Mouse (Mus musculus) embryonic facial prominence, embryonic 15.5 days (tissue): ENCODE measurements at regions not wholly inside any gene's neighbourhood (a gene's known extent, or its start where the extent isn't known, plus 50 kb on each side); places are given as distances from the start of the nearest gene placed in this dataset.

ENCODE experiments used
- ATAC-seq: fragments of 200-750 bp; cut with Nextera tagmentation; 2 replicates; pipeline ENCODE4 v1.8.0; 2017; ENCODE audit warnings: low read depth, moderate TSS enrichment; ENCODE audit not compliant: insufficient number of reproducible peaks, low FRiP score, low TSS enrichment
- H3K27ac ChIP-seq: fragments of 300-500 bp; sonication (generic); replicated peaks from 2 replicates; pipeline ENCODE4 v1.5.1; 2015; ENCODE audit warnings: mild to moderate bottlenecking, inconsistent platforms
- H3K27me3 ChIP-seq: fragments of 300-500 bp; sonication (generic); 2 replicates; pipeline ENCODE4 v1.6.1; 2015; ENCODE audit warnings: inconsistent platforms
- H3K36me3 ChIP-seq: fragments of 300-500 bp; sonication (generic); 2 replicates; pipeline ENCODE4 v1.6.1; 2015; ENCODE audit warnings: mild to moderate bottlenecking, inconsistent platforms
- H3K4me1 ChIP-seq: fragments of 300-500 bp; sonication (generic); 2 replicates; pipeline ENCODE4 v1.6.1; 2015; ENCODE audit warnings: inconsistent platforms
- H3K4me2 ChIP-seq: fragments of 300-500 bp; sonication (generic); replicated peaks from 2 replicates; pipeline ENCODE4 v1.6.1; 2015; ENCODE audit warnings: mild to moderate bottlenecking, inconsistent platforms
- H3K4me3 ChIP-seq: fragments of 300-500 bp; sonication (generic); replicated peaks from 2 replicates; pipeline ENCODE4 v1.5.1; 2015; ENCODE audit warnings: mild to moderate bottlenecking, inconsistent platforms
- H3K9ac ChIP-seq: fragments of 300-500 bp; sonication (generic); 2 replicates; pipeline ENCODE4 v1.6.1; 2015; ENCODE audit warnings: inconsistent platforms
- H3K9me3 ChIP-seq: fragments of 300-500 bp; sonication (generic); replicated peaks from 2 replicates; pipeline ENCODE4 v1.6.1; 2016; ENCODE audit warnings: inconsistent platforms
- WGBS: fragments of 180-500 bp; shearing (Covaris S2); methylation state at CpG from one replicate; pipeline ENCODE4 v1.1.7; 2015; 5-methylcytosine and 5-hydroxymethylcytosine counted together

GRCm38 (mm10) chr1:124517543-124518171 lies 472.3 kb upstream of the Dpp10 start:
- no peaks in the 10 kb centered on the region for H3K9me3 ChIP-seq
- no peak overlapping the region for H3K9ac ChIP-seq
- no peak for ATAC-seq
- no peaks in the 10 kb centered on the region for H3K36me3 ChIP-seq
- H3K27me3 ChIP-seq: no peaks in the 10 kb centered on the region
- WGBS: 72% methylated on average over 3 of the region's 3 CpGs
- H3K27ac ChIP-seq: no peak overlapping the region
- H3K4me1 ChIP-seq: no peaks in the 10 kb centered on the region
- H3K4me2 ChIP-seq: no peak overlapping the region
- no peak overlapping the region for H3K4me3 ChIP-seq

GRCm38 (mm10) chr1:124510492-124510891 lies 465.1 kb upstream of the Dpp10 start:
- Histone ChIP-seq H3K4me3 (no peak overlapping the region), H3K4me1 (no peaks in the 10 kb centered on the region), H3K9ac (no peak overlapping the region), H3K27ac (no peak overlapping the region), H3K36me3 (no peaks in the 10 kb centered on the region), H3K4me2 (no peak overlapping the region), H3K9me3 (no peaks in the 10 kb centered on the region), H3K27me3 (no peaks in the 10 kb centered on the region)
- WGBS: 76% methylated on average over 7 of the region's 7 CpGs
- no peak for ATAC-seq

DNA sequence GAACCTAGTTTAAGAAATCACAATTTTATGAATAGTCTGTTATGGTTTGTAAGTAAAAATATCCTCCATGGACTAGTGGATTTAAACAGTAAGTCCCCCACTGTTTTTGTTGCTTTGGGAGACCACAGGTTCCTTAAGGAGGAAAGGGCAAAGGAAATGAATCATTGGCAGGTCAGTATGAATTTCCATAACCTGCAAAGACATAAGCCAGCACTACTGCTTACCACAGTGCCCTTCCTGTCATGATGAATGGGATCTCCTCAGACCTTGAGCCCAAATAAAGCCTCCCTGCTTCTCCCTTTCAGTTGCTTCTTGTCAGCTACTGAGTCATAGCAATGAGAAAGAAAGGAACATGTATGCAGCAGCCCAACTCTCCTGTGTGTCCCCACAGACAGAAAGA lies 443.1 kb upstream of the Dpp10 start:
- H3K4me1 ChIP-seq: no peaks in the 10 kb centered on the region
- H3K27me3 ChIP-seq: no peaks in the 10 kb centered on the region
- no peaks in the 10 kb centered on the region for H3K9me3 ChIP-seq
- no peak overlapping the region for H3K27ac ChIP-seq
- no peaks in the 10 kb centered on the region for H3K36me3 ChIP-seq
- H3K4me3 ChIP-seq: no peak overlapping the region
- H3K4me2 ChIP-seq: no peak overlapping the region
- ATAC-seq: no peak
- no peak overlapping the region for H3K9ac ChIP-seq

DNA sequence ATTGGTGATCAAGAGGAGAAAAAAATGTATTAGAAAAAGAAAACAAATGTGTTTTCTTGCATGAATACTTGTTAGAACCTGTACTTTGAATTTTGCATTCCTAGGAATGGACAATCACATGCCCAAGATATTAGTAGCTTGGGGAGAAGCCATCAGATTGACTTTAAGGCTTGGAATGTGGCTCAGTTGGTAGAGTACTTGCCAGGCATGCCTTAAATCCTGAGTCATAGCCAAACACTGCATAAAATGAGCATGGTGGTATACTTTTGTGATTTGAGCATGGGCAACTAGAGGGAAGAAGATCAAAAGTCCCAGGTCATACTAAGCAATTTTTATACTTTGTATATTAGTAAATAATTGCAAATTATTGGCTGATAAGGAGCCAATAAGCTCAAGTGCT lies 442.6 kb upstream of the Dpp10 start:
- no peaks in the 10 kb centered on the region for H3K27me3 ChIP-seq
- no peak overlapping the region for H3K9ac ChIP-seq
- no peaks in the 10 kb centered on the region for H3K36me3 ChIP-seq
- no peaks in the 10 kb centered on the region for H3K4me1 ChIP-seq
- H3K9me3 ChIP-seq: no peaks in the 10 kb centered on the region
- no peak overlapping the region for H3K27ac ChIP-seq
- ATAC-seq: no peak
- H3K4me2 ChIP-seq: no peak overlapping the region
- no peak overlapping the region for H3K4me3 ChIP-seq

DNA sequence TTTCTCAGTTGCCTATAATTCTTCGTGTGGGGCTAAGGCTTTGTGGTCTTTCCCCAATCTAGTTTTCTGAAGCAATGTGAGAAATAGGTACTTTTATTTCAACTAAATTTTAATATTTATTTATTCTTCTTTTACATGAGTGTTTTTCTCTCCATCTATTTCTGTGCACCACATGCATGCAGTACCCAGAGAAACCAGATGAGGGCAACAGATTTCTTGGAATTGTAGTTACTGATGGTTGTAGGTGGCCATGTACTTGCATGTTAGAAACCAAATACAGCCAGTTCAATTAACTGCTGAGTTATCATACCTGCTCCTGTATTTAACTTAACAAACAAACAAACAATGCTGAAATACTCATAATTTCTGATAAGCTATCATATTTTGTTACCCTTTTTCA lies 404.8 kb upstream of the Dpp10 start:
- no peaks in the 10 kb centered on the region for H3K4me1 ChIP-seq
- no peak overlapping the region for H3K27ac ChIP-seq
- H3K9ac ChIP-seq: no peak overlapping the region
- no peak overlapping the region for H3K4me3 ChIP-seq
- H3K27me3 ChIP-seq: no peaks in the 10 kb centered on the region
- no peak for ATAC-seq
- no peaks in the 10 kb centered on the region for H3K9me3 ChIP-seq
- H3K36me3 ChIP-seq: no peaks in the 10 kb centered on the region
- H3K4me2 ChIP-seq: no peak overlapping the region
- 49% methylated on average over 1 of the region's 1 CpGs for WGBS

DNA sequence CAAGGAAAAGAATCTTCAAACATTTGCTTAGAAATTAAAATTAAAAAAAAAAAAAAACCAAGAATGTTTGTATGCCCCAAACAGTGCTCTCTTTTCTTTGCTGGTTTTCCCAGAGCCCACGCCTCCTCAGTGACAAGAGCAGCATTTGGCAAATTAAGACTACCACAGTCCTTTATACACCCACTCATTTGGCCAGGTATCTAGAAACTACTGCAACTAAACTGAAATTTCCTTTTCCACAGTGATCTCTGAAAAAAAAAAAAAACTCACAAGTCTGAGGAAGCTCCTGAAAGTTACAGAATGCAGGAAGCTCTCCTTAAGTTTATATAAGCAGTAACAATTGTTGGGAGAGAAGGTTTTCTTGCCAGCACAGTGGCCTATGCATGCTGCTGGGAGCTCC lies 394.2 kb upstream of the Dpp10 start:
- no peaks in the 10 kb centered on the region for H3K27me3 ChIP-seq
- WGBS: 85% methylated on average over 1 of the region's 1 CpGs
- H3K27ac ChIP-seq: no peak overlapping the region
- H3K9ac ChIP-seq: no peak overlapping the region
- H3K36me3 ChIP-seq: no peaks in the 10 kb centered on the region
- H3K9me3 ChIP-seq: no peaks in the 10 kb centered on the region
- H3K4me1 ChIP-seq: no peaks in the 10 kb centered on the region
- no peak for ATAC-seq
- H3K4me2 ChIP-seq: no peak overlapping the region
- no peak overlapping the region for H3K4me3 ChIP-seq

GRCm38 (mm10) chr1:124435850-124436249 lies 390.5 kb upstream of the Dpp10 start:
- Histone ChIP-seq H3K4me3 (no peak overlapping the region), H3K4me1 (no peaks in the 10 kb centered on the region), H3K9ac (no peak overlapping the region), H3K27ac (no peak overlapping the region), H3K27me3 (no peaks in the 10 kb centered on the region), H3K36me3 (no peaks in the 10 kb centered on the region), H3K9me3 (no peaks in the 10 kb centered on the region), H3K4me2 (no peak overlapping the region)
- no peak for ATAC-seq

DNA sequence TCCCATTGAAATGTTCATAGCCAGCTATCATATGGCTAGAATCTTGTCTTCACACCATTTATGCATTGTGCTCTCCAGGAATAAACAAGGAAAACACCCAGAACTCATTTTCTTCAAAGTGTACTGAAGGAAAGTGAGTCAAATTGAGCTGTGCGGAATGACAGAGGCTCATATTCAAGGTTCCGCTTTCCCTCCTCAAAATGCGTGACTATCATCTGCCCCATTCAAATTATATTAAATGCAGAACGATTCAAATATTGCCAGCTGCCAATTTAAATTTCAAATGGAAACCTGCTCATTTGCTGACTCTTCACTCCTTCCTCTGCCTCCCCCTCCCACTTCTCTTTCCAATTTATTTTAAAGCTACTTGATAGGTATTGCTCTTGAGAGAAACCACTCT lies 384.2 kb upstream of the Dpp10 start:
- Histone ChIP-seq H3K4me2 (no peak overlapping the region), H3K27me3 (no peaks in the 10 kb centered on the region), H3K9ac (no peak overlapping the region), H3K4me3 (no peak overlapping the region), H3K27ac (no peak overlapping the region), H3K9me3 (no peaks in the 10 kb centered on the region), H3K36me3 (no peaks in the 10 kb centered on the region), H3K4me1 (no peaks in the 10 kb centered on the region)
- 74% methylated on average over 4 of the region's 4 CpGs for WGBS
- ATAC-seq: no peak

- H3K4me2 ChIP-seq: no peak overlapping the region
- no peak overlapping the region for H3K4me3 ChIP-seq
- no peak overlapping the region for H3K9ac ChIP-seq
- ATAC-seq: no peak
- H3K4me1 ChIP-seq: no peaks in the 10 kb centered on the region
- H3K36me3 ChIP-seq: no peaks in the 10 kb centered on the region
- no peak overlapping the region for H3K27ac ChIP-seq
- H3K9me3 ChIP-seq: no peaks in the 10 kb centered on the region
- no peaks in the 10 kb centered on the region for H3K27me3 ChIP-seq
- 52% methylated on average over 4 of the region's 4 CpGs for WGBS
These were observed 371.4 kb upstream of the Dpp10 start for GRCm38 (mm10) chr1:124416762-124417161.

- H3K27me3 ChIP-seq: no peaks in the 10 kb centered on the region
- H3K27ac ChIP-seq: no peak overlapping the region
- H3K4me3 ChIP-seq: no peak overlapping the region
- H3K9ac ChIP-seq: no peak overlapping the region
- no peak overlapping the region for H3K4me2 ChIP-seq
- H3K4me1 ChIP-seq: no peaks in the 10 kb centered on the region
- no peak for ATAC-seq
- H3K9me3 ChIP-seq: no peaks in the 10 kb centered on the region
- no peaks in the 10 kb centered on the region for H3K36me3 ChIP-seq
- 58% methylated on average over 2 of the region's 2 CpGs for WGBS
These were observed 364.9 kb upstream of the Dpp10 start for GRCm38 (mm10) chr1:124410236-124410635.

GRCm38 (mm10) chr1:124409781-124410180 lies 364.4 kb upstream of the Dpp10 start:
- no peak overlapping the region for H3K9ac ChIP-seq
- H3K27me3 ChIP-seq: no peaks in the 10 kb centered on the region
- no peak overlapping the region for H3K4me3 ChIP-seq
- H3K4me2 ChIP-seq: no peak overlapping the region
- H3K9me3 ChIP-seq: no peaks in the 10 kb centered on the region
- ATAC-seq: no peak
- WGBS: 63% methylated on average over 3 of the region's 3 CpGs
- no peak overlapping the region for H3K27ac ChIP-seq
- no peaks in the 10 kb centered on the region for H3K4me1 ChIP-seq
- H3K36me3 ChIP-seq: no peaks in the 10 kb centered on the region

DNA sequence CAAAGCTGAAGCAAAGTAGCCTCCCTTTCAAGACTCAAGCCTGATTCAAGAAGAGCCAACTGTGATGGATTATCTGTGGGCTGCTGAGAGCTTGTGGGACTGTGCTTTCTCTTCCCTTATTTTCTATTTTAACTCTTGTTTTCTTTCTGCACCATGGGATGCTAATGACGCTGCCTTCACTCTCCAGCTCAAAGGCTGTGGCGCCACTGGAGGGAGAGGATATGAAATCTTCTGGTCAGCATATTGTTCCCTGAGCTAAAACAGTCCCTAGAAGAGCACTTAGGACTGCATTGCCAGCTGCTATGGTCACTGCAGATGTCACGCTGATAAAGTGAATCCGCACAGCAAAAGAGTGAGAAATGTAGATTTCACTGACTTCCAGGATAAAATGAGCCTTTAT lies 324.2 kb upstream of the Dpp10 start:
- Histone ChIP-seq H3K27ac (no peak overlapping the region), H3K9ac (no peak overlapping the region), H3K4me2 (no peak overlapping the region), H3K4me3 (no peak overlapping the region), H3K27me3 (no peaks in the 10 kb centered on the region), H3K9me3 (no peaks in the 10 kb centered on the region), H3K4me1 (no peaks in the 10 kb centered on the region), H3K36me3 (no peaks in the 10 kb centered on the region)
- ATAC-seq: no peak
- WGBS: 31% methylated on average over 4 of the region's 4 CpGs
